Mouse (Mus musculus) retina, adult 2 months (tissue): ENCODE measurements around the gene Olfr539.
"Not testable (repeated sequence)": the region's sequence is repeated elsewhere in the genome, so short reads cannot be mapped to it uniquely, and the experiment has no call there.

Experiments
- DNase-seq: peaks from one replicate; pipeline ENCODE4 v3.0.0-alpha.2; 2012; ENCODE audit warnings: low read depth, low spot score

The Olfr539 gene

DNA sequence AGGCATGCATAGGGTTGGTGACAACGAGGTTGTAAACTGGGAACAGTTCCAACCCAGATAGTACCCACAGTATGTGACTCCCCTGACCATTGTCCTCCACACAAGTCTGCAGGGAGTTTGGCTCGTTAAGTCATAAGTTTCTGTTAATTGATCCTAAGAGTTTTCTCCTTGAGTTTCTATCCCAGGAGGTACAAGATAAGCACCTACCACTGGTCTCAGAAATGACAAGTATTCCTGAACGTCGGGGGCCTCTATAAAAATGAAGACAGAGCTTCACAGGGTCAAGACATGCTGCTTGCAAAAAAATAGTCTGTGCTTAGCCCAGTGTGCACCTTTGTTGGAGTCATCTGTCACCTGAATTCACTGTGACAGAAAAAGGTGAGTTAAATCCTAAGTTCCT is at the start of gene Olfr539:
Gene Olfr539, plus strand, starts transcription at position 301 of the 400 bp plus-strand sequence.
- no peak for DNase-seq

DNA sequence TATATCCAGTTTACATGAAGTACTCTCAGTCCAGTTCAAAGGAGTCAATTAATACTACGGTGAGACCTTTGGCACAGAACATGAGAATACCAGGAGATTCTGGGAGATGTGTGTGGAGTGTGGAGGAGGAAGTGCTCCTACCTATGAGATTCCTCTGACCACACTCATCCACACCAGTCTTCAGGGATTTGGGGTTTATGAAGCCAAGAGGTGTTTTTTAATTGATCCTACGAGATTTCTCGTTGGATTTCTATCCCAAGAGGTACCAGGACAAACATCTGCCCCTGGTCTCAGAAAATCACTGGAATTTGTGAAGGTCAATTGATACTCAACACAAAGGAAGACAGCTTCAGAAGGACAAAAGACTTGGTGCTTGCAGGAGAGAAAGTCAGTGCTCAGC is 31.1 kb upstream of the Olfr539 start, which contains the start of gene Olfr61:
Gene Olfr61, plus strand, starts transcription at position 301 of the 400 bp plus-strand sequence.
- DNase-seq, result not testable (repeated sequence)

DNA sequence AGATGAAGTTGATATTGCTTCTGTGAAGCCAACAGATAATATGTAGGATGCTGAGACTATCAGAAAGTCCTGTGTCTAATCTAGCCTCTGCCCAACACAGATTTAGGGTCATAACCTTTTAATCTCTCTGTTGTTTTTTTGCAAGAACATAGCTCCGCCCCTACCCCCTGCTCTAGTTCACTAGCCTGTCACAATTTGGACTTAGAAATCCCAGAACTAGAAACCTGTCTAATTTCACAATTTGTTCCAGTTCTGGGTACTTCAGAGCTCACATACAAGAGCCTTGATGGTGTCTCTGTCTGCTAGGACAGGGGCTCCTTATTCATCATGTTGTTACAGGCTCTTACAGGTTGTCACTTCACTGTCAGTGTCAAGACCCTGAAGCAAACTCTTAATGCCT is 29.2 kb upstream of the Olfr539 start:
- DNase-seq, result no peak

DNA sequence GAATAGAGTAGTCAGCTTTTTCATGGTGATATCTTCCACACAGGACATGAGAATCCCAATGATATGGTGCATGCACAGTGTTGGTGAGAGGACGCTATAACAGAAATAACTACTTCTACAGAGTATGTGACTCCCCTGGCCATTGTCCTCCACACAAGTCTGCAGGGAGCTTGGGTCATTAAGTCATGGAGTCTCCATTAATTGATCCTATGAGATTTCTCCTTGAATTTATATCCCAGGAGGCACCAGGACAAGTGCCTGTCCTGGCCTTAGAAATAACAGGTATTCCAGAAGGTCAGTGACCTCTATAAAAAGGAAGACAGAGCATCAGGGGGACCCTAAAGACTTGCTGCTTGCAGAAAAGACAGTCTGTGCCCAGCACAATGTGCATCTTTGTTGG is 13.6 kb upstream of the Olfr539 start, which contains the start of gene Olfr53:
Gene Olfr53, plus strand, starts transcription at position 301 of the 400 bp plus-strand sequence.
- no peak for DNase-seq

DNA sequence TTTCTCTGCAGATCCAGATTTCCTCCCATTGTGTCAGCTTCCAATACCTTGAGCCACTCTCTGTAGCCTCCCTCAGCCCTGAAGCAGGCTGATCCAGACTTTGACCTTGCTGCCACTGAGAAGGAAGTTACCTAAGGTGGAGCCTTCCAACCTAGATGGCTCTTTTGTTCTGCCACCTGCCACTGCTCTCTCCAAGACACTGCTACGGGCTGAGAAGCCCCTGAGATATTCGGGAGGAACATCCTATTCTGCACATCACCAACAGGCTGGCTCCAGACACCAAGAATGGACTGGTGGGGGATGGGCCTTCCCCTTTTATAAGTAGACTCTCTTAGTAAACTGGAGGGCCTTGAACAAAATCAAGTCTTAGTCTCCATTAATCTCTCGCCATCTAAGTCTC is 11.0 kb downstream of the Olfr539 start:
- not testable (repeated sequence) for DNase-seq

DNA sequence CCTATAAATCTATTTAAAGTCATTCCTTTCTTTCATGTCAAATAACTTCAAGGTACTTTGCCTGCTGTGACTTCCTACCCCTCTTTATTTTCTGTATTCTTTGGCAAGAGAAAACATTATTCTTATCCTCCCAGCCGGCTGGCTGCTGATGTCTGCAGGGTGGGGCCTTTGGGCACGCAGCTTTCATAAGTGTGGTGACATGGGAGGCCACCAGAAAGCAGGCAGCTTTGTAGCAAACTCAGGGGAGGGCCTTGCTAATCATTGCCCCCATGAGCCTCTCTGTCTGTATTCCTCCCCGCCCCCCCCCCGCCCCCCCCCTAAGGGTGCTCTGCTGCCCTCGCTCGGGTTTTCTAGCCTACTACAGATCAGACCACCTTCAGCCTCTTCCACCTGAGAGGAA is 16.1 kb downstream of the Olfr539 start:
- DNase-seq, result no peak

DNA sequence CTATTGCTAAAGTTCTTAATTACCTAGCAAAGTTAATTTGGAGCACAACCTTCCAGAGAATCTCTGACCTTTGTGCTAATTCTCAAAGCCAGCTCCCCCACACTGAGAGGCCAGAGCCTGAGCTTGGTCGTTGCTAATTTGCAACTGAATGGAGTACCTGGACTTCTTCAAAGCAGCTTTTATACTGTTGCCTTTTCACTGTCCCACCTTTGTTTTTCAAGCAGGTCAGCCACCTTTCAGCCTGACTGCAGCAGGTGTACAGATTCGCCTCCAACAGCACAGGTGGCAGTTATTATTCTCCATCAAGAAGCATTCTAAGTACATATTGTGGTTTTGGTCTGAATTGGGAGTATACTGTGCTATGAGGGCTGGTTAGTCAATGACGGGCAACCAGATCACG is 19.9 kb downstream of the Olfr539 start:
- not testable (repeated sequence) for DNase-seq

DNA sequence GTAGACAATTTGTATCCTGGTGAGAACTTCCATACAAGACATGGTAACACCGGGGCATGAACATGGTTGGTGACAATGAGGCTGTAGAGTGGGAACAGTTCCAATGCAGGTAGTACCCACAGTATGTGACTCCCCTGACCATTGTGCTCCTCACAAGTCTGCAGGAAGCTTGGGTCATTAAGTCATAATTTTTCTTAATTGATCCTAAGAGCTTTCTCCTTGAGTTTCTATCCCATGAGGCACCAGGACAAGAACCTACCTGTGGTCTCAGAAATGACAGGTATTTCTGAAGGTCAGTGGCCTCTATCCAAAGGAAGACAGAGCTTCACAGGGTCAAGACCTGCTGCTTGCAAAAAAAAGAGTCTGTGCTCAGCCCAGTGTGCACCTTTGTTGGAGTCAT is 21.9 kb downstream of the Olfr539 start, which contains the start of gene Olfr45:
Gene Olfr45, plus strand, starts transcription at position 301 of the 400 bp plus-strand sequence.
- DNase-seq, result no peak

DNA sequence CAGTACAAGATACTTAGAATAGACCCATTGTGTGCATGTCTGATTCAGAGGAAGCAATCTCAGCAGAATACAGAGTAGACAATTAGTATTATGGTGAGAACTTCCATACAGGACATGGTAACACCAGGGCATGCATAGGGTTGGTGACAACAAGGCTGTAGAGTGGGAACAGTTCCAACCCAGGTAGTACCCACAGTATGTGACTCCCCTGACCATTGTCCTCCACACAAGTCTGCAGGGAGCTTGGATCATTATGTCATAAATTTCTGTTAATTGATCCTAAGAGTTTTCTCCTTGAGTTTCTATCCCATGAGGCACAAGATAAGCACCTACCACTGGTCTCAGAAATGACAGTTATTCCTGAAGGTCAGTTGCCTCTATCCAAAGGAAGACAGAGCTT is 37.2 kb downstream of the Olfr539 start, which contains the start of gene Olfr541:
Gene Olfr541, plus strand, starts transcription at position 301 of the 400 bp plus-strand sequence.
- no peak for DNase-seq

DNA sequence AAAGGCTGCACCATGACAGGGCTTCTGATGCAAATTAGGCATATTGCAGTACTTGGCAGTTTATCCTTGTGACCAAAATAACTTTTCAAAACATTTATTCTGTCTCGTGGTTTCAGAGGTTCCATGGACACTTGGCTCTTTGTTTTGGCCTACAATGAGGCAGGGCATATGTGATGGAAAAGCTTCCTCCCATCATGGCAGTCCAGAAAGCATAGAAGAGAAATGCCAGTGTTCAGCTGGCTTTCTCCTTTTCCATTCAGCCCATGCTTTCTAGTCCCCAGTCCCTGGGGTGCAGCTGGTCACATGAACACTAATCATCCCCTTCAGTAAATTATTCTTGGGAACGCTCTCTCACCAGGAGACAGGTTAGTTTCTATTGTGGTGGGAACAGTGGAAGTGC is 46.6 kb downstream of the Olfr539 start:
- no peak for DNase-seq

DNA sequence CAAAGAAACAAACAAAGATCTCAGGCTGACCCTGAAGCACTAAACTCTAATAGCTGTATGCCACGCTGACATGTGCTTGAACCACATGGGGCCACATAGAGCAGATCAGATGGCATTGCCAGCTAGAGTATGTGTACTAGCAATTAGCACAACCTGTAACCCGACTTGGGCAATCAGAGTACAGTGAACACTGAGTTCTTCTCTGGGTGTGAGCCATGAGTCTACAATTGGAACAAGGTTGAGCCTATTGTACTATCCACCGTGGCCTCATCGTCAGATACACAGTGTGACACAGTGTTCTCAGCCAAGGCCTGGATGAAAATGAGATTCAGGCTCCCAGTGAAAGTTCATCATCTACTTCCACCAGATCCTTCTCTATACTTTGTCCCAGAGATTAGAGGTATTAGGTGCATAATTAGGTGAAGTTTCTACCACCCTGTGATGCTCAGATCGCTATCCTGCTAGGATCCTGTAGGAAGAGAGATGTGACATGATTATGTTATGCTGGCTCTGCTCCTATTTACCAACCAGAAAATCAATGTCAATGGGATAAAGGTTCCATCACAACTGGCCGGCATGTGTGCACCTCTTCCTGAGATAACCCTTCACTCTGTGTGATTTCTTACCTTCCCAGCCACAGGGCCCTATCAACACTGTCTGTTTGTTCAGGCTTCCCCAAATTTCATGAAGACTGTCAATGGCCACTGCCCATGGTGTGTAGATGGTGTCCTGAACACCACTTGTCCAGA is 48.0 kb downstream of the Olfr539 start:
- no peak for DNase-seq

DNA sequence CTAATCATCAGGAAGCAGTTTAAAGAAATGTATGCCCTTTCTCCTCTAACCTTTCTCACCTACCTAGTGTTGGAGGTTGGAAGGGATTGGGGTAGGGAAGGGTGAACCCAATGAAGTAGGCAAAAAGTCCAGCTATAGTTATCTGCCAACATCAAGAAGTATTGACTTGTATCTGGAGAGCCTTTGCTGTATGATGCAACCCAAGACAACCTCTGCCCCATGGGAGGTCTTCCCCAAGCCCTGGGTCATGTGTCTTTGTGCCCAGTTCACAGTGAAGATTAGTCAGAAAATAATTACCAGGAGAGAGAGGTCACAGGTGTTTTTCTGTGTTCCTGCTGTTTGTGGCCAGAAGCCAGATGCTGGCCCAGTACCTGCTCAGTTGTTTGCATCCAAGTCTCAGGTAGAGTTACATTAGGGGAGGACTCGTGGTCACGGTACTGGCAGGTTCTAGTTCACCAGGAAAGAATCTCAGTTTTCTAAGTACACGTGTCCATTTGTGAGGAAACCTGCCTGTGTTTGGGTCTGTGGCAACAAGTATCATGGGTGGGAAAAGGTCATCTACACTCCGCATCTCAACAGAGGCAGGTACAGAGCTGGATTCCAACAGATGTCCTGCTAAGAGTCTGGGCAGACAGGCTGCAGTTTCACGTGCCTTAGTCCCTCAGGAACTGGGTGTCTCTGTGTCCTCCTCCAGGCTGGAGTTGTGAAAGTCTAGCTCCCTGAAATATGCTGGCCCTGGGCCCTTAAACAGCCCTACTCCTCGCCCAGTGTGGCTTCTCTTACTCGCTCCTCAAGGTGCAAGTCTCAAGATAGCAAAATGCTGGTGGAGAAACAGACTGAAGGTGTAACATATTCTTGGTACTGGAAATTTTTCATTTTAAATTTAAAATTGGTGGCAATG is 57.7 kb downstream of the Olfr539 start:
- DNase-seq, result no peak

DNA sequence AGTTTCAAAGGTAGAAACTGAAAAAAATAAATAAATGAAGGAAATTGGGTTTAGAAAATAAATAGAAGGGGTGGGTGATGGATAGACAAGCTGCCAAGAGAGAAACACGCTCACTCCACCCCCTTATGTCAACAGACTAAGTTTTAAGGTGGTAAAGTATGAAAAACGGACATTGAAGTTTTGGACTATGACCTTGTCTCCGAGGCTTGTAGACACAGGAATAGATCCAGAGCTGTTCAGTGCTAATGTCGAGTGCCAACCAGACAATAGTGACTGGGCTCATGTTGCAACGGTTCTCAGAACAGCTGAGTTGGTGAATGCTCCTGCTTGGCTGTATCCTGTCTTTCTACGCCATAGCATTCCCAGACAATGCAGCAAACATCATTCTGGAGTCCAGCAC is 61.4 kb downstream of the Olfr539 start:
- no peak for DNase-seq

DNA sequence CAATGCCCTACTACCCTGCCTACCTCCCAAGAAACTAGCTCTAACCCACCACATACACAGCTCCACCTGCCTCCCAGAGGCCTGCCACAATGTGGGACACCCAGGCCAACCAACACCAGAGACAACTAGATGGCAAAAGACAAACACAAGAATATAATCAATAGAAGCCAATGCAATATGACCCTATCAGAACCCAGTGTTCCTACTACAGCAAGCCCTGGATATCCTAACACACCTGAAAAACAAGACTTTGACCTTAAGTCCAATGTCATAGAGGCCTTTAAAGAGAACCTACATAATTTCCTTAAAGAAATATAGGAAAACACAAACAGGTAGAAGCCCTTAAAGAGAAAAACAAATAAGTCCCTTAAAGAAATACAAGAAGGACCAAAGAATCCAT is 65.8 kb downstream of the Olfr539 start:
- DNase-seq, result no peak
